Mouse (Mus musculus) megakaryocyte, embryonic 14.5 days (primary cell): ENCODE data around the gene Vars. TPM values are rescaled to one million over a fixed set of nuclear protein-coding genes. Genes with fewer than 3 reads are reported as not detected.
A peak's percentile ranks its signal among the peaks of the same experiment; 100 is the strongest.

ENCODE experiments used
- H3K27me3 ChIP-seq: replicated peaks from 2 replicates; pipeline ENCODE3; 2012; ENCODE audit warnings: inconsistent platforms
- H3K36me3 ChIP-seq: replicated peaks from 2 replicates; pipeline ENCODE3; 2012; ENCODE audit warnings: low read length, inconsistent platforms, mixed read lengths
- H3K4me1 ChIP-seq: 2 replicates; pipeline ENCODE4 v1.6.1; 2012; ENCODE audit warnings: inconsistent platforms
- H3K4me3 ChIP-seq: replicated peaks from 2 replicates; pipeline ENCODE3; 2012; ENCODE audit warnings: moderate library complexity, mild to moderate bottlenecking, inconsistent platforms
- H3K9me3 ChIP-seq: 2 replicates; pipeline ENCODE4 v1.6.1; 2012; ENCODE audit warnings: inconsistent platforms
- FLI1 ChIP-seq: IDR thresholded peaks from 2 replicates; pipeline ENCODE4 v1.6.1; 2012; ENCODE audit warnings: low read length, inconsistent platforms, mixed read lengths
- GATA1 ChIP-seq: IDR thresholded peaks from 3 replicates; pipeline ENCODE4 v1.6.1; 2012; ENCODE audit warnings: mixed read lengths, low read length, inconsistent platforms, borderline replicate concordance
- polyA plus RNA-seq: library from polyadenylated mRNA; stranded (reverse); fragments of >175 nt; gene quantifications from 2 replicates; pipeline ENCODE4 v1.2.3, GENCODE M21; 2012; ENCODE audit warnings: low replicate concordance; ENCODE audit not compliant: insufficient read depth

The Vars gene
- polyA plus RNA-seq, 1 experiment = 188 TPM

DNA sequence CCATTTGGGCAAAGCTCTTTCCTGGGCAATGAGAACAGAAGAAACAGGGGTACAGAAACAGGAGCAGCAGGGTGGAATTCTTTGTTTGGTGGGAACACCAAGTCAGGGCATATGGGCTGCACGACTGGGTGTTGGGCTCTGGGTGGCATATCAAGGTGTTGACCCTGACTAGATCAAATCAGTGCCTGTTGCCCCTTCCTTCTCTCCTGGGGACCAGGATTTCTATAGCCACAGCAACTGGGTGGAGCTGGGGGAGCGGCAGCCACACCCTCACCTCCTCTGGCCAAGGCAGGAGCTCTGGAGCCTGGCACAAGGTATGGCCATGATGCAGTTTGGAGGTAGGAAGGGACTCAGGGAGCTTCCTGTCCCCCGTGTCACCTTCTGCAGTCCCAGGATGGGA lies 17.4 kb downstream of the Vars start:
- Histone ChIP-seq H3K36me3 (peaks cover 44% of the 10 kb centered on the region), H3K9me3 (no peaks in the 10 kb centered on the region), H3K4me1 (peaks cover 61% of the 10 kb centered on the region), H3K27me3 (peaks cover 13% of the 10 kb centered on the region), H3K4me3 (no peak overlapping the region)
- TF ChIP-seq GATA1 = no peak
- no peak for TF ChIP-seq FLI1

DNA sequence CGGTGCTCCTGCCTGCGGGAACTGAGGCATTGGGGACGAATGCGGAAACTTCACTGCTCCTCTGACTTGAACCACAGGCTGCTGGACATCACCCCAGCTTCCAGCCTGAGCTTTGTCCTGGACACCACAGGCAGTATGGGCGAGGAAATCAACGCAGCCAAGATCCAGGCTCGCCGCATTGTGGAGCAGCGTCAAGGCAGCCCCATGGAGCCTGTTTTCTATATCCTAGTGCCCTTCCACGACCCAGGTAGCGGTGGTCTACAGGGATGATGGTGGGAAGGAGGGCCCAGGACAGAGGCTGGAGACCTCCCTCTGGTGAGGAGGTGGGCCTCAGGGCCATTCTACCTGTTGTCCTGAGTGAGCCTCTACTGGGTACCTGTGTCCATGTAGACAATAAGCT lies 19.1 kb downstream of the Vars start:
- TF ChIP-seq GATA1 (no peak), FLI1 (no peak)
- H3K4me1 ChIP-seq = peaks cover 79% of the 10 kb centered on the region
- no peak overlapping the region for H3K4me3 ChIP-seq
- peaks cover 26% of the 10 kb centered on the region for H3K36me3 ChIP-seq
- H3K9me3 ChIP-seq = no peaks in the 10 kb centered on the region
- peaks cover 15% of the 10 kb centered on the region for H3K27me3 ChIP-seq

DNA sequence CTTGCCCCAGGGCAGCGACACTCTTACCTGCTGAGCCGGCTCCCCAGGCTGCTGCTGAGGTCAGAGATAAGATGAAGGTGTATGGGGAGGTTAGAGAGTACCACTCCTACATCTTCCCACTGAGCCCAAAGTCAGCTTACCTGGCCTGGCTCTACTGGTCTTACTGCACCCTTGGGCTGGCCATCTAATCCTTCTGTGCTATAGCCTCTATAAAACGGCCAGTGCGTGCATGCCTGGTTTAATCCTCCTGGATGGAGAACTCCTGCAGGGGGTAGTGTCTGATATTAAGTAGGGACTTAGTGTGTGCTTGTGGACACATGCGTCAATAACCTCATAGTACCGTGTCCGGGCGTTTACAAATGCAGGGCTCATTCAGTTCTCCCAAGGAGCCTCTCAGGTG lies 19.8 kb downstream of the Vars start:
- peaks cover 85% of the 10 kb centered on the region for H3K4me1 ChIP-seq
- TF ChIP-seq FLI1 (no peak), GATA1 (no peak)
- peaks cover 20% of the 10 kb centered on the region for H3K36me3 ChIP-seq

DNA sequence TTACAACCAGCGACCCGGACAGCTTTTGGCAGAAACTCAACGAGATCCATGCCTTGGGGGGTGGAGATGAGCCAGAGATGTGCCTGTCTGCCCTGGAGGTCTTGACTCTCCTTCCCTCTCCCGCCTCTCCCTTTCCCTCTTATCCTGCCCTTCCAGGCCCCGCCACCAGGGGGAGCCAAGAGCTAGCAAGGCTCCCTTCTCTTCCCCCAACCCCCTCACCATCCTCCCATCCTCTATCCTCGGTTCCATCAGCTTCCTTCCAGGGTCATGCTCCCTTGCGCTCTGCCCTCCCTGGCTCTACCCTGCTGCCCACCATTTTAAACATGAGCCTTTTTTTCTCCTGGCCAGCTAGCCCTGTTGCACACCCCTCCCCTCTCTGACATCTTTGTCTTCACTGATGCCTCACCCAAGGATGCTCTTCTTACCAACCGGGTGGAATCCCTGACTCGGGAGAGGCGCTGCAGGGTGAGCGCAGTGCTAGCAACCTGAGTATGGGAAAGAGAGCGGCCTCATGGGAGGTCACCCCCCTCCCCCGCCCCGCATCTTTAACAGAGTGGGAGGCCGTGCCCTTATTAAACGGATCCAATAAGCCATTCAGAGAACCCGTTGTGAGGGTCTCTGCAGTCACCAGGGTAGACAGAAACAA lies 20.5 kb downstream of the Vars start:
- Histone ChIP-seq H3K4me3 (peak overlapping the region; percentile 85), H3K36me3 (peaks cover 16% of the 10 kb centered on the region), H3K4me1 (peaks cover 86% of the 10 kb centered on the region), H3K9me3 (no peaks in the 10 kb centered on the region), H3K27me3 (peaks cover 15% of the 10 kb centered on the region)
- TF ChIP-seq FLI1 (no peak), GATA1 (no peak)

More for the DNA sequence above, 19.8 kb downstream of the Vars start:
- Histone ChIP-seq H3K9me3 (no peaks in the 10 kb centered on the region), H3K27me3 (peaks cover 15% of the 10 kb centered on the region), H3K4me3 (no peak overlapping the region)

DNA sequence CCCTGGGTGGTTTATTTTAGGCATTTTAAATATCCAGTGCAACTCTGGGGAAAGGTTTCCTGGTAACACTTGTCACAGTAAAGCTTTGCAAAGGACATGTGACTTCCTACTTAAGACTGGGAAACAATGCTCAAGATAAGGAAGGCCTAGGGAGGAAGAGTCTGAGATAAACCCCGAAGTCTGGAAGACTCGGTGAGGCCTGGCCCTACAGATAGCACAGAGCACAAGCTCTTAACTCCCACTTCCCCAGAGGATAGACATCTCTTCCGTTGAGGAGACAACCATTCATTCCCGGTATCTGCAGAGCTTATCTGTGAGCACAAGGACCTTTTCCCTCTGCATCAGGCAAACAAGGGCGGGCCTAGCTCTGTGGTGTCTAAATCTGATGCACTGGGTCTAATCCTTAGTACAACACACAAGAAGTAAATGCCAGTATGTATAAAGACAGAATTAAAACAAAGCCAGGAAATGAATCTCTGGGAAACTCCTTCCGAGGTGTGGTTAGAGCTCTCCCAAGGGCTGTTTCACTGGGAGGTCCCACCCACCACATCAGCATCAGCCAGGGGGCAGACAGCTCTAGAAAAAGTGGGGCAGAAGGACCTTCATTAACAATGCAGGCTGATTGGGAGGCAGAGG lies 21.2 kb downstream of the Vars start:
- Histone ChIP-seq H3K4me3 (peak overlapping the region; percentile 53), H3K4me1 (peaks cover 84% of the 10 kb centered on the region), H3K9me3 (no peaks in the 10 kb centered on the region), H3K36me3 (peaks cover 12% of the 10 kb centered on the region), H3K27me3 (peaks cover 15% of the 10 kb centered on the region)
- TF ChIP-seq FLI1 = no peak
- peak; percentile 80; the same call in 2 of the 3 replicates for TF ChIP-seq GATA1

DNA sequence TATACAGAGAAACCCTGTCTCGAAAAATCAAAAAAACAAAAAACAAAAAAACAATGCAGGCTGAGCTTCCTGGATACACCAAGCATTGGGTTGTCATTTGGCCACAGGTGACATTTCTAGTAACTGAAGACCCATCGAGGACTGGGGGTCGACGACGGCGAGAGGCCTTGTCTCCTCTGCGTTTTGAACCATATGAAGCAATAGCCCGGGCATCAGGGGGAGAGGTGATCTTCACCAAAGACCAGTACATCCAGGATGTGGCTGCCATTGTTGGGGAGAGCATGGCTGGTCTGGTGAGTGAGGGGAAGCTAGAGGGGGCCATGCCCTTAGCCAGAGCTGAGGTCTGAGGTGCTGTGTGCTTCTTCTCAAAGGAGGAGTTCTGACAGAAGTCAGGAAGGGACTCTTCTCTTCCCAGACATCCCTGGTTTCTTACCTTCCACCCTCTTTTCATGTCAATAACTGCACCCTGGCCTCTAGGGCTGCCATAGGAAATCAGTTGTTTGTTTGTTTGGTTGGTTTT lies 21.8 kb downstream of the Vars start:
- H3K4me3 ChIP-seq = no peak overlapping the region
- H3K27me3 ChIP-seq = peaks cover 14% of the 10 kb centered on the region
- peaks cover 11% of the 10 kb centered on the region for H3K36me3 ChIP-seq
- no peaks in the 10 kb centered on the region for H3K9me3 ChIP-seq
- TF ChIP-seq FLI1 (no peak), GATA1 (no peak)
- H3K4me1 ChIP-seq = peaks cover 86% of the 10 kb centered on the region

DNA sequence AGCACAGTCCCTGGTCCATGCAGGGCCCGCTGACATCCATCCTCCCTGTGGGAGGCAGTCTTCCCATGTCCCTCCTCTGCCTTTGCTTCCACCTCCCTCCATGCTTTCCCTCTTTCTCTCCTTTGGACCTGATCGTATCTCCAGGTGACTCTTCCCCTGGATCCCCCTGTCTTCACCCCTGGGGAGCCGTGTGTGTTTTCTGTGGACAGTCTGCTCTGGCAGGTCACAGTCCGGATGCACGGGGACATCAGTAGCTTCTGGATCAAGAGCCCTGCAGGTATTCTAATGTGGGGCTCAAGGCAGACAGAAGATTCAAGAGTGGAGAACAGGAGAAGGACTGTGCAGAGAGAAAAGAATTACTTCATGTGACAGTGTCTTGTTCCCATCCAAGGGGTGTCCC lies 22.4 kb downstream of the Vars start:
- no peaks in the 10 kb centered on the region for H3K9me3 ChIP-seq
- TF ChIP-seq FLI1 = no peak
- no peak for TF ChIP-seq GATA1
- H3K36me3 ChIP-seq = peaks cover 17% of the 10 kb centered on the region
- peaks cover 11% of the 10 kb centered on the region for H3K27me3 ChIP-seq
- peaks cover 86% of the 10 kb centered on the region for H3K4me1 ChIP-seq
- H3K4me3 ChIP-seq = peak overlapping the region; percentile 80

DNA sequence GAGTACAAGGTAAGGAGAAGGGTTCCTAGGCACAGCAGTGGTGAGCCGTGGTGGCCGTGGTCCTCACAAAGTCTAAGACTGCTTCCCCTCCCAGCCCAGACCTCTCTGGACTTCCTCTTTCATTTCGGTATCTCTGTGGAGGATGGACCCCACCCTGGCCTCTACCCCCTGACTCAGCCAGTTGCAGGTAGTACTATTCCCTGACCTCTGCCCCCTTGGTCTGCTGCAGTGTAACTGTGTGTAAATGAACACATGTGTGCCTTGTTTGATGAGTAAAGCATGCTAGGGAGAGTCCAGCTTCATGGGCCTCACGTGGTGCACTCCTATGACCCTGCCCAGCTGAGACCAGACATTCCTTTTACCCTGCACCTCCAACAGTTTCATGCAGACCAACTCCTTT lies 23.0 kb downstream of the Vars start:
- Histone ChIP-seq H3K9me3 (no peaks in the 10 kb centered on the region), H3K4me3 (peak overlapping the region; percentile 80), H3K4me1 (peaks cover 89% of the 10 kb centered on the region), H3K36me3 (peaks cover 22% of the 10 kb centered on the region), H3K27me3 (peaks cover 10% of the 10 kb centered on the region)
- TF ChIP-seq GATA1 = no peak

DNA sequence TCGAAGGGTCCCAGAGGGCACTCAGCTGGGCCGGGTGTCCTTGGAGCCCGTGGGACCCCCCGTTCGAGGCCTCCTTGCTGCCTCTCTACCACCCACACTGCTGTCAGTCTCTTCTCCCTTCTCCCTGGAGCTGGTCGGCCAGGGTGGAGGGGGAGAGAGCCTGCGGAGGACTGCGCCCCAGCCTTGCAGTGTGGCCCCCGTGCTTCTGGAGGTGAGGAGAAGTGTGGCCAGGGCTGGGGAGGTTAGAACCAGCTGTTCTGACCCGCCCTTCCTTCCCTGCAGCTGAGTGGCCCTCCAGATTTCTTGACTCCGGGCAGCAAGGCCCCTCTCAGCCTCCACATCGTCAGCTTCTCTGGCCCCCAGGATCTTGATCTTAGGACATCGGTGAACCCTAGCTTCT lies 23.5 kb downstream of the Vars start:
- Histone ChIP-seq H3K4me1 (peaks cover 94% of the 10 kb centered on the region), H3K27me3 (peaks cover 10% of the 10 kb centered on the region), H3K36me3 (peaks cover 27% of the 10 kb centered on the region), H3K9me3 (no peaks in the 10 kb centered on the region), H3K4me3 (peak overlapping the region; percentile 48)
- no peak for TF ChIP-seq FLI1
- no peak for TF ChIP-seq GATA1

DNA sequence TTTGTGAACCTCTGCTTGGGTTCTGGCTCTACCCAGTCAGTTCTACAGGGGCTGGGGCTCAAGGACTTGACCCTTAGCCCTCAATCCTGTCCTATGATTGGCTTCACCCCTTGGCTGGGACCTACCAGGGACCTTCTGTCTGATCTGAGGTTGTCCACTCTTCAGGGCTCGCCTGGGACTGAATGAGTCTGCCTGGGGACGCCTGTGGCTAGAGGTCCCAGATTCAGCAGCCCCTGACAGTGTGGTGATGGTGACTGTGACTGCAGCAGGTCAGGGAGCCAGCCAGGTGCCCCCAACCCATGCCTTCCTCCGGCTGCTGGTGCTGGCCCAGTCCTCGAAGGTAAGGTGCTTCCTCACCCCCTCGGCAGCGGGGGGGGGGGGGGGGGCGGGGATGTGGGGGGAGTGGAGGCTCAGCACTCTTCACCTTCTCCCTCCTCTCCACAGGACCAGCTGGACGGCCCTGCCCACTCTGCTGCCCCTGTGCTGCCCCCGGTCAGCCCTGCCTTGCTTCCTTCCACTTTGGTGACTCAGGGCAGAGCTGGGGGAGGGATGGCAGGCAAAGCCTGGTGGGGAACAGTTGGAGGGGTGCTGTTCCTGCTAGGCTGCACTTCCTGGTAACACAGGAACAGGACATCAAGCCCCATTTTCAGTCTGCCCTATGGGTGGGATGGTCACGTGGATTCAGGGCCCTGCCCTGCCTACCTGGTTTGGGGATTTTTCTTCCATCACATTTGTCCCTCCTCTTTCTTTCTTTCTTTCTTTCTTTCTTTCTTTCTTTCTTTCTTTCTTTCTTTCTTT lies 24.1 kb downstream of the Vars start:
- H3K4me1 ChIP-seq = peaks cover 98% of the 10 kb centered on the region

More for the DNA sequence above, 24.1 kb downstream of the Vars start:
- Histone ChIP-seq H3K36me3 (peaks cover 33% of the 10 kb centered on the region), H3K27me3 (peaks cover 5% of the 10 kb centered on the region), H3K4me3 (peak overlapping the region; percentile 76), H3K9me3 (no peaks in the 10 kb centered on the region)
- TF ChIP-seq GATA1 (no peak), FLI1 (no peak)
